Mouse (Mus musculus) retina, postnatal 1 day (tissue): ENCODE data around the gene Lrch1.

Experiments used
- DNase-seq: peaks from one replicate; pipeline ENCODE4 v3.0.0-alpha.2; 2012

Lrch1 gene

GRCm38 (mm10) chr14:74946321-74946750 lies 1.3 kb downstream of the Lrch1 start:
- no peak for DNase-seq

- no peak for DNase-seq
These were observed 2.1 kb downstream of the Lrch1 start for GRCm38 (mm10) chr14:74945266-74946215.

DNA sequence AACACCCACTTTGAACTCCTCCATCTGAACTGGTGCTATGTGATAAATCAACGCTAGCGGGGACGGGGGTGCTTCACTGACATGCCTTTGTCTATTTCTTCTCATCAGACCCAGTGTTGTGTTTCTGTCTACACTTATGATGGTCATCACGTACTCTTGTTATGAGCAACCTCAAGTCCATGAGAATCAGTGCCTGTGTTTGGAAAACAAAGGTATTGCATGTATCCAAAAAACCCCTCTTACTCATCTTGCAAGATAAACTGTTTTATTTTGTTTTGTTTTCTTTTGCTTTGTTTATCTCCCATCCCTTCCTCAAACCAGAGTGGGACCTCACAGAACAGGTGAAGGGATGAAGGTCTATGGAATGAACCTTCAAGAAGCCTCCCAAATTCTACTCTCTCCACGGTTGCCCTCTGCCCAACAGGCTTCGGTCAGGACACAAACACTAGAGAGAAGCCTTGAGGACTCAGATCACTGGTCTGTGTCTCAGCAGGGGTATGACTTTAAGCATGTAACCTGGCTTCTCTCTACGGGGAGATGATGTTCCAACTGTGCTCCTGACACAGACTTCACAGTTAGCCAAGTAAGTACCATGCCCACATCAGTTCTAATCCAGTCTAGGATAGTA lies 3.4 kb downstream of the Lrch1 start:
- no peak for DNase-seq

GRCm38 (mm10) chr14:74943581-74944117 lies 4.0 kb downstream of the Lrch1 start:
- no peak for DNase-seq

- DNase-seq: no peak
These were observed 4.7 kb downstream of the Lrch1 start for GRCm38 (mm10) chr14:74943024-74943423.

DNA sequence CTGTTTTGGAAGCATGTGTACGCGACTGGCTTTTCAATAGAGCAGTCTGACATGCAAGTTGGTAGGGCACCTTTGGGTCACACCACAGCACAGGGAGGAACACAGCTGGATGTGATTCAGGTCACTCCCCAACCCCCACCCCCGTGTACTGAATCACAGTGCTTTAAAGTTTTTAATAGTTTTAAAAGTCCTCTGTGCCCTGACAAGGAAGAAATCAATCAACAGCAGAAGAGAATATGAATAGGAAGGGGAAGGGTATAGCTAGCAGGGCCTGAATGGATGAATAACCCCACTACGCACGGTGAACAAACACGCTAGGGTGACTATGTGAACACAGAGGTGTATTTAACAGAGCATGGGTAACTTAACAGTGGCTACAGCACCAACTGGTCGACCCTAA lies 6.1 kb downstream of the Lrch1 start:
- no peak for DNase-seq

DNA sequence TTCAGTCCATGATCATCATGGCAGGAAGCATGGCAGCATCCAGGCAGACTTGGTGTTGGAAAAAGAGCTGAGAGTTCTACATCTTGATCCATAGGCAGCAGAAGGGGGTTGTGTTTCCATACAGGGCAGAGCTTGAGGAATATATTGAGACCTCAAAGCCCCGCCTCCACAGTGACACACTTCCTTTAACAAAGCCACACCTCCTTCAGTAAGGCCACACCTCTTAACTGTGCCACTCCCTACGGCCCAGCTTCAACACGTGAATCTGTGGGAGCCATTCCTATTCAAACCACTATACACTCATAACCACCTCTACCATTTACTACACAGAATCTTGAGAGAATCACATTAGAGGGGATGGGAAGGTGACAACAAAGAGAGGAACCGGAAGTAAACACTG lies 6.9 kb downstream of the Lrch1 start:
- DNase-seq: no peak

- DNase-seq: no peak
These were observed 8.3 kb downstream of the Lrch1 start for GRCm38 (mm10) chr14:74939355-74939754.

GRCm38 (mm10) chr14:74938896-74939295 lies 8.8 kb downstream of the Lrch1 start:
- DNase-seq: no peak

- DNase-seq: no peak
These were observed 11.0 kb downstream of the Lrch1 start for GRCm38 (mm10) chr14:74936557-74937261.

GRCm38 (mm10) chr14:74935111-74935510 lies 12.6 kb downstream of the Lrch1 start:
- no peak for DNase-seq

DNA sequence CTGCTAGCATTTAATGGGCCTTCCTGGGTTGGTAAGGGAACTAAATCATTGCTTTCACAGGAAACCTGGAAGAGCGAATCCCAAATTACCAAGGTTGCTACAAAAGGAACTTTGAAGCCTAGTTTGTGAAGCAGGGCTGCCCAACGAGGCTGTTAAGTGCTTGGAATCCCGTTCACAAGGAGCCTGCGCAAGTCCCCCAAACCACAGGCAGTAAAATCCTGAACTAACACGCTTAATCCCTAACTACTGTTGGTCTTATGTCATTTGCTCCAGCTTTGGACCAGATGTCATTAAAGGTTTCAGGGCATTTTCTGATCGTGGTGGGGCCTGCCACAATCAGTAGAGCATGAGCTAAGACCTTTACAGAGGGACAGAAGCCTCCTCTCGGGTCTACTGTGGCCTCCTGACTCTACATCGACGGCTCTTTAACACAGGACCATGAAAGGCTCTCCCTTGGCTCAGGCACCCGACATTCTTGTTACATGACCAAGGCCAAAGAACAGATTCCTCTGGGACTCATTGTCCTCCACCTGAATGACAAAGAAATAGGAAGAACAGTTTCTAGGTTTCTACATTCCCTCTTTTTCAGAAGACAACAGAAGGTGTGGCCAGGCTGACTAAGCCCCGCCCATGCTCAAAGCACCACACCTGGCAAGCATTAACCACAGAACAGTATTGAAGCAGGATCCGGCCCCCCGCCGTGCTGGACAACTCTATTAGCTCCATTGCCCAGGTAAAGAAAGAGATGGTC lies 13.5 kb downstream of the Lrch1 start:
- no peak for DNase-seq

DNA sequence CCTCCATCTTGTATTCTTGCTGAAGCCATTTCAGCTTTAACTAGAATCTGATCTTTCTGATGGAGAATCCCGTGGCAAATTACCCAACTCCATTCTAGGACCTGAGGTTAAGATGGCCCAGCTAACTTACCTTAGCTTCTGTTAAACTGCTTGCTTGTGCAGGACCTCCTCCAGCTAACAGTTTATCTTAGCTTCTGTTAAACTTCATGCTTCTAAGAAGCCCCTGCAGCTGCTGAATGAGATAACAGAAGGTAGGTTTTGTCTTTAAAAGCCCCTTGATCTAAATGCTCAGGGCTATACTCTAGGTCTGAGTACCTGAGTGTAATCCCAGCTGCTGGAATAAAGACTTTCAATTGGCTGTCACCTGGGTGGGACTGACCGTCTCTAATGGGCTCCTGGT lies 17.9 kb downstream of the Lrch1 start:
- no peak for DNase-seq

- DNase-seq: no peak
These were observed 18.8 kb downstream of the Lrch1 start for GRCm38 (mm10) chr14:74928809-74929432.

DNA sequence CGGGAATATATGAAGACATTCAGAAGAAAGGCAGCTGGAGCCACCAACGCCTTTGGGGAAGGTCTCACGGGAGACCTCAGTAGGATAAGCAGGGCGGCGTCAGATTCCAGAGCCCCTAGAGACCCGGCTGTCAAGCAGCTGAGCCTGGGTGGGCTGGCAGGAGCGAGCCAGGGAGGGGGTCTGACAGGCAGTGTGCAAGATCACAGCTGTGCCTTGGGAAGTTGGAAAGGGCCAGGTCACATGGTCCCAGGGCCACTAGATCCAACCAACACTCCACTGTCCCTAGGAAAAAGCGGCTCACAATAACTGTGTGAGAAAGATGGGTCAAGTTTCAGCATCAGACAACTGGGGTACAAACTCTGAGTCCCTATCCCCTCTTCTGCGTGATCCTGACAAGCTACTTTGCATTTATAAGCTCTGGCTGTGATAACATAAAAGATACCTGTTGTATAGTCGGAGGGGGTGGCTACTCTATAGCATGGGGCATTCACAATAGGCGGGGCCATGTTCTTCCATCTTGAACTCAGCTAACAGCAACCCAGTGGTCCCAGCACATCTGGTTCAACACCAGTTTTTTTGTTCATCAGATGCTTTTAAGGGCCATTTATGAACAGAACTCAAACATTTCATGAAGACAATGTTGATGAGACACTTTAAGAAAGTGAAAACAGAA lies 20.6 kb downstream of the Lrch1 start:
- peak; percentile 18 for DNase-seq

DNA sequence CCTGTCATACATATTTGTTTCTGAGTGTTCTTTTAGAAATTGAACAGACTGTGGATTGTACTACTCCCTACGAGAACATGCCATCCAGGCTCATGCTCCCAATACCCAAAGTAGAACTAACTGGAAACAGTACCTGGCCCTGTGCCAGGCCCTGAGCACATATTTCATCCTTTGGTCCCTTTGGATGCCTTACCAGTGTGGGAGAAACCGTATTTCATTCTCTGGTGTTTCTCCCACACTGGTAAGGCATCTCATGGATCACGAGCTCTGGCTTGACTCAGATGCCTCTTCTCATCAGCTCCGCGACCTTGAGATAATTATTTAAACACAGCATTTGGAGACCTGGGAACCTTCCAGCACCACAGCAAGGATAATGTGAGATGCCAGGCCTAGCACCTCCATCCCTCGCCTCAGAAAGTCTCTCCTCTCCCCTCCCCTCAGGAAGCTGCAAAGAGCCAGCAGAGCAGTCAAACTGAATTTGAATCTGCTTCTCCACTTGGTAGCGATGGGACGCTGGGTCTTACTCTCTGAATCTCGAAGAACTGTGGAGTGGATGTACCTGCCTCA lies 21.6 kb downstream of the Lrch1 start:
- DNase-seq: peak; percentile 8

GRCm38 (mm10) chr14:74924521-74924920 lies 23.2 kb downstream of the Lrch1 start:
- no peak for DNase-seq

DNA sequence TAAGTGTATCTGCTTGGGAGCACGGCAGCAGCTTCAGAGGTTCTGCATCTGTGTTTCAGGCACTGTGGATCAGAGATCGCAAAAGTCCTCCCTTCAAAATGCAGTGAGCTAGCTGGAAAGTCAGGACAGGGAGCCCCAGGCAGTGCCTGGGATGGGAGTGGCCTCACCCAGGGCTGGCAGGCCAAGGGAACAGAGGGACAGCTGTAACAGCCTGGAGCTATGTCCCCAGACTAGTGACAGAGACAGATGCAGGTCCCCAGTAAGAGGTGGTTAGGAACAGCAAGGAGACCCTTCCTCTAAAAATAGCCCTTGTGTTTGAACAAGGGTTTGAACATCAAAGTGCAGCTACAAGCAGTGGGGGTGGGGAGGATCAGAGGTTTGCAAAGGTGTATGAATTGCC lies 23.6 kb downstream of the Lrch1 start:
- peak; percentile 26 for DNase-seq

- DNase-seq: peak; percentile 10
These were observed 25.5 kb downstream of the Lrch1 start for GRCm38 (mm10) chr14:74922039-74922736.

DNA sequence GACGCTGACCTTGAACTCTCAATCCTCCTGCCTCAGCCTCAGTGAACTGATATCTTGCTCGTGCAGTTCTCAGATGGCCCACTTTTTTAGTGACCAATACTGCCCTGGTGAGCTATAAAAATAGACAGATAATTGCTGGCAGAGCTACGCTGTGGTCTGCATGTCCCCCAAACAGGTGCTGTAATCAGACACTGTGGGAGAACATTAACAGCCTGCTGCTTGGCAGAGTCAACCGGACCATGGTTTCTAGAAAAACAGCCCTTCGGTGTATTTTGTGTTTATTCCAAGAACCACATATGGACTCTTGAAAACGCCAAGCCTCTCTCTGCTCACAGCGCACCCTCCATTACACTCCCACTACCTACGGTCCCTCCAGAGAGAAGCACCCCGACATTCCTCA lies 26.2 kb downstream of the Lrch1 start:
- DNase-seq: no peak
